Mouse (Mus musculus) kidney, embryonic 16.5 days (tissue): ENCODE results near the gene Dcun1d1. TPM values are rescaled to one million over a fixed set of nuclear protein-coding genes. Genes with fewer than 3 reads are reported as not detected.

Experiments used
- ATAC-seq: fragments of 200-750 bp; cut with Nextera tagmentation; 2 replicates; pipeline ENCODE4 v1.8.0; 2017; ENCODE audit warnings: moderate TSS enrichment; ENCODE audit not compliant: low FRiP score, low TSS enrichment
- H3K27ac ChIP-seq: fragments of 300-500 bp; sonication (generic); 2 replicates; pipeline ENCODE4 v1.5.1; 2014; ENCODE audit warnings: low read length
- H3K27me3 ChIP-seq: fragments of 300-500 bp; sonication (generic); 2 replicates; pipeline ENCODE4 v1.6.1; 2014; ENCODE audit warnings: low read length, control low read depth, mixed read lengths; ENCODE audit not compliant: insufficient read depth
- H3K36me3 ChIP-seq: fragments of 300-500 bp; sonication (generic); 2 replicates; pipeline ENCODE4 v1.6.1; 2014; ENCODE audit warnings: low read length, control low read depth, mixed read lengths; ENCODE audit not compliant: insufficient read depth
- H3K4me1 ChIP-seq: fragments of 300-500 bp; sonication (generic); 2 replicates; pipeline ENCODE4 v1.6.1; 2014; ENCODE audit warnings: low read length, control low read depth, mixed read lengths; ENCODE audit not compliant: insufficient read depth
- H3K4me2 ChIP-seq: fragments of 300-500 bp; sonication (generic); replicated peaks from 2 replicates; pipeline ENCODE4 v1.6.1; 2014; ENCODE audit warnings: low read depth, low read length
- H3K4me3 ChIP-seq: fragments of 300-500 bp; sonication (generic); 2 replicates; pipeline ENCODE4 v1.5.1; 2014; ENCODE audit warnings: mild to moderate bottlenecking, low read length
- H3K9ac ChIP-seq: fragments of 300-500 bp; sonication (generic); replicated peaks from 2 replicates; pipeline ENCODE4 v1.6.1; 2014; ENCODE audit warnings: low read length
- H3K9me3 ChIP-seq: fragments of 300-500 bp; sonication (generic); 2 replicates; pipeline ENCODE4 v1.6.1; 2016; ENCODE audit warnings: low read length, control low read depth
- WGBS: fragments of 180-500 bp; shearing (Covaris S2); extraction: QIAGEN DNeasy Blood & Tissue Kit; methylation state at CpG from one replicate; pipeline ENCODE4 v1.1.7; 2014; 5-methylcytosine and 5-hydroxymethylcytosine counted together
- polyA plus RNA-seq: library from polyadenylated mRNA; unstranded; fragments of >200 nt; fragmentation: Nextera tagmentation; extraction: Ambion mirVana; gene quantifications from 2 replicates; pipeline ENCODE4 v1.2.1, GENCODE M21; 2015

Dcun1d1 gene
- polyA plus RNA-seq, 1 experiment from 2014 or later = 90.9 TPM

DNA sequence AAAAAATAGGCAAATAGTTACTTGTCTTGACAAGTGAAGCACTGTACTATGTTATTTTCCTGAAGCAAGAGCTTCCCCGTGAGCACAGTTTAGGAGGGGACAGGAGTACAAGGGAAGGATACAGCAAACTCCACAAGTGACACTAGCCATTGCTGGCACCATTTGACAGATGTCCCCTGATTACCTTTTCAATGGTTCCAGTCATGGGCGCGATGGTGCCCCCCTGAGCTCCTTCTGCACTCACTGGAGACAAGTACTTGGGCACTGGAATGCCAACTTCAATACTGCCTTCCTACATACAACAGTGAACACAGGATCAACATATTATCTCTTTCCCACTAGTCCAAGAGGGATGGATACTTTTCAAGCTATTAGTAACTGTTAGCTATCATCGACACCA, 26.2 kb upstream of the Dcun1d1 start:
- Histone ChIP-seq H3K9me3 (no peaks in the 10 kb centered on the region), H3K27ac (no peak overlapping the region), H3K4me1 (no peaks in the 10 kb centered on the region), H3K4me2 (no peak overlapping the region), H3K9ac (no peak overlapping the region), H3K27me3 (no peaks in the 10 kb centered on the region), H3K4me3 (no peak overlapping the region), H3K36me3 (peaks cover 29% of the 10 kb centered on the region)
- no peak for ATAC-seq
- 89% methylated on average over 4 of the region's 4 CpGs for WGBS

- Histone ChIP-seq H3K4me3 (no peak overlapping the region), H3K27me3 (no peaks in the 10 kb centered on the region), H3K27ac (no peak overlapping the region), H3K9ac (no peak overlapping the region), H3K4me1 (no peaks in the 10 kb centered on the region), H3K36me3 (peaks cover 29% of the 10 kb centered on the region), H3K4me2 (no peak overlapping the region), H3K9me3 (no peaks in the 10 kb centered on the region)
- ATAC-seq = no peak
- WGBS = 93% methylated on average over 5 of the region's 5 CpGs
These were observed 25.7 kb upstream of the Dcun1d1 start for GRCm38 (mm10) chr3:35962967-35963366.

DNA sequence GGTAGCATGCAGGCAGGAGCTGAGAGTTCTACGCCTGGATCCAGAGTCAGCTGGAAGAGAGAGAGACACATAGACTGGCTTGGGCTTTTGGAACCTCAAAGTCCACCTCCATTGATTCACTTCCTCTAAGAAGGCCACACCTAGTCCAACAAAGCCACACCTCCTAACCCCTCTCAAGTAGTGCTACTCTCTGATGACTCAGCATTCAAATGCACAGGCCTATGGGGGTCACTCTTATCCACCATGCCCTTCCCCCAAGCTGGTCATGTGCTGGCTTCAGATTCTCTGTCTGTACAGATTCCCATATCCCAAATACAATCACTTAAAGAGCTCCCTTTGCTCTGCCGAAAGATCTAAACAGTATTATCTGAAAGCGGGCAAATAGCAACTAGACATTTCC, 20.0 kb upstream of the Dcun1d1 start:
- Histone ChIP-seq H3K36me3 (0 out of 2 replicates have a peak, but pooled peaks cover 9% of the 10 kb centered on the region), H3K9ac (no peak overlapping the region), H3K9me3 (no peaks in the 10 kb centered on the region), H3K4me1 (no peaks in the 10 kb centered on the region), H3K4me3 (no peak overlapping the region), H3K27me3 (no peaks in the 10 kb centered on the region), H3K4me2 (no peak overlapping the region), H3K27ac (no peak overlapping the region)
- no peak for ATAC-seq
- 96% methylated on average over 3 of the region's 3 CpGs for WGBS

GRCm38 (mm10) chr3:35954901-35955575, 17.8 kb upstream of the Dcun1d1 start:
- no peaks in the 10 kb centered on the region for H3K9me3 ChIP-seq
- H3K4me2 ChIP-seq = no peak overlapping the region
- no peak overlapping the region for H3K9ac ChIP-seq
- no peaks in the 10 kb centered on the region for H3K27me3 ChIP-seq
- no peak overlapping the region for H3K4me3 ChIP-seq
- H3K4me1 ChIP-seq = no peaks in the 10 kb centered on the region
- no peak for ATAC-seq
- H3K36me3 ChIP-seq = 0 out of 2 replicates have a peak, but pooled peaks cover 3% of the 10 kb centered on the region
- H3K27ac ChIP-seq = no peak overlapping the region
- WGBS = 93% methylated on average over 11 of the region's 11 CpGs

DNA sequence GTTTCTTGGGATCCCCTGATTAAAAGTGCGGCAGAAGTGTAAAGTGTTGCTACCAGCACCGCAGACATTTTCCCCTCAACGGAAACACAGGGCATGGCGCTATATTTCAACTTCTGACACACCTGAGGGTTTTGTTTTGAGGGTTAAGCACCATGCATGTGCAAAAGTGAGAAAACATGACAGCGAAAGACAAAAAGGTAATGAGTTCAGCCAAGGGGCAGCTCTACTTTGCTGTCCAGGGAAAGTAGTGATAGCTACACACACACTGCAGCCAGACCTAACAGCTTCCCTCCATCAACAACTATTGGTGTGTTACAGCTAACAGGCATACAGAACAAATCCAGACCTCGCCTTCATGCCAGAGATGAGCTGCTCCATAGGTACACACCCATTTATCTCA, 16.6 kb upstream of the Dcun1d1 start:
- ATAC-seq = no peak
- no peak overlapping the region for H3K9ac ChIP-seq
- H3K27me3 ChIP-seq = no peaks in the 10 kb centered on the region
- no peak overlapping the region for H3K4me3 ChIP-seq
- WGBS = 86% methylated on average over 6 of the region's 6 CpGs
- H3K36me3 ChIP-seq = no peaks in the 10 kb centered on the region
- H3K9me3 ChIP-seq = no peaks in the 10 kb centered on the region
- no peak overlapping the region for H3K27ac ChIP-seq
- H3K4me2 ChIP-seq = no peak overlapping the region
- no peaks in the 10 kb centered on the region for H3K4me1 ChIP-seq

DNA sequence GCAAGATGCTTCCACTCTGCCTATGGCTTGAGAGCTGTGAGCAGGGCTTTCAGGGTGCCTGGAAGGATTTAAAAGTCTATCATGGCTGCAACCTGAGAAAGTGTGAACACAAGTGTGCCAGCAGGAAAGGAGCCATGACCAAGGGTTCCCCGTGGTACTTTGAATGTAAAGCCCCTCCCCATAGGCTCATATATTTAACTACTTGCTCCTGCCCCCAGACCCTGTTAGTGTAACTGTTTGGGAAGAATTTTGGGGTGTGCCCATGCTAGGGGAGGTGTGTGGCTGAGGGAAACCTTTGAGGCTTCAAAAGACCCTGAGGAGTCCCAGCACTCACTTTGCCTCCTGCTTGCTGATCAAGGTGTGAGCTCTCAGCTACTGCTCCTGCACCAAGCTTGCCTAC, 15.9 kb upstream of the Dcun1d1 start:
- 11% methylated on average over 1 of the region's 1 CpGs for WGBS
- H3K9ac ChIP-seq = no peak overlapping the region
- ATAC-seq = no peak

DNA sequence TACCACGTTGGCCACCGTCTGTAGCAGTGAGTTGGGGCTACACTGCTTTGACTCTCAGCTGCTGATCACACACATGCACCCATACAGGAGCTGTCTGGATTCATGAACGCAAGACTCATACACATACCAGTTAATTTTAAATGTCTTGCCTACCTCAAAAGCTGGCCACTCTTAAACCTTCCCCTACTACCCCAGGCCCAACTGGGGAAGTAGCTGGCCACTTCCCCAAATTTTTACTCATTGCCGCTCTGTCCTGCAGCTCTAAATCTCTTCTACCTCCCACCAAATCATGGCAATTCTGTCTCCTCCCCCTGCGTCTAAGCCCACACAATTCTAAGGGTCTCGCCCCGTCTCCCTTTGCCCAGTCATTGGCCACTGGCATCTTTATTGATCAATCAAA, 11.0 kb upstream of the Dcun1d1 start:
- ATAC-seq = no peak
- 96% methylated on average over 7 of the region's 7 CpGs for WGBS
- H3K27ac ChIP-seq = no peak overlapping the region

More for the DNA sequence above, 15.9 kb upstream of the Dcun1d1 start:
- Histone ChIP-seq H3K27ac (no peak overlapping the region), H3K4me3 (no peak overlapping the region), H3K36me3 (no peaks in the 10 kb centered on the region), H3K4me2 (no peak overlapping the region), H3K4me1 (no peaks in the 10 kb centered on the region), H3K9me3 (no peaks in the 10 kb centered on the region), H3K27me3 (no peaks in the 10 kb centered on the region)

GRCm38 (mm10) chr3:35940520-35941135, 3.4 kb upstream of the Dcun1d1 start:
- 84% methylated on average over 4 of the region's 4 CpGs for WGBS
- ATAC-seq = no peak
- no peaks in the 10 kb centered on the region for H3K9me3 ChIP-seq
- H3K4me1 ChIP-seq = no peaks in the 10 kb centered on the region
- peaks cover 4% of the 10 kb centered on the region; the same call in 1 of the 2 replicates for H3K36me3 ChIP-seq
- no peak overlapping the region for H3K4me2 ChIP-seq
- no peak overlapping the region for H3K9ac ChIP-seq
- no peak overlapping the region for H3K27ac ChIP-seq
- no peak overlapping the region for H3K4me3 ChIP-seq
- no peaks in the 10 kb centered on the region for H3K27me3 ChIP-seq

More for the DNA sequence above, 11.0 kb upstream of the Dcun1d1 start:
- Histone ChIP-seq H3K36me3 (no peaks in the 10 kb centered on the region), H3K4me1 (no peaks in the 10 kb centered on the region), H3K4me3 (no peak overlapping the region), H3K27me3 (no peaks in the 10 kb centered on the region), H3K9ac (no peak overlapping the region), H3K9me3 (no peaks in the 10 kb centered on the region), H3K4me2 (no peak overlapping the region)

GRCm38 (mm10) chr3:35940047-35940446, 2.8 kb upstream of the Dcun1d1 start:
- Histone ChIP-seq H3K27ac (no peak overlapping the region), H3K27me3 (no peaks in the 10 kb centered on the region), H3K4me3 (no peak overlapping the region), H3K36me3 (peaks cover 4% of the 10 kb centered on the region; the same call in 1 of the 2 replicates), H3K4me1 (no peaks in the 10 kb centered on the region), H3K9ac (no peak overlapping the region), H3K4me2 (no peak overlapping the region), H3K9me3 (no peaks in the 10 kb centered on the region)
- 50% methylated on average over 2 of the region's 2 CpGs for whole genome bisulfite sequencing
- no peak for ATAC-seq

DNA sequence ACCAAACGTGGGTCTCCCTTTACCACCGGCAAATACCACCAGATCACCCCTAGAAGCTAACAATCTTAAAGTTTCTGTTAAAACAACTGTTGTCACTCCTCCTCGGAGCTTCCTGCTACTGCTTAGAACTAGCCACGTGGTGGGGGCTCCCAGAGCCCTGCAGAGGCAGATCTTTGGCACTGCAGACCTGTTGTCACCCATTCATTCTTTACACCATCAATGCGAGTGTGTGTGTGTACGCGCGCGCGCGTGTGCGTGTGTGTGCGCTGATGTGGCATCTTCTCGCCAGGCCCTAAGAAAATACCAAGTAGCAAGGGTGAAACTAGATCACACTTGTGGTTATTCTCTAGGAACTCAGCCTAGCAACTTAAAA, 3.9 kb downstream of the Dcun1d1 start:
- H3K36me3 ChIP-seq = 0 out of 2 replicates have a peak, but pooled peaks cover 4% of the 10 kb centered on the region
- peak overlapping the region; percentile 99 for H3K9ac ChIP-seq
- H3K9me3 ChIP-seq = no peaks in the 10 kb centered on the region
- H3K4me1 ChIP-seq = peaks cover 23% of the 10 kb centered on the region
- peak overlapping the region; percentile 92 for H3K4me3 ChIP-seq
- WGBS = under 1% methylated on average over 14 of the region's 14 CpGs
- no peaks in the 10 kb centered on the region for H3K27me3 ChIP-seq
- ATAC-seq = peak; percentile 52
- H3K4me2 ChIP-seq = peak overlapping the region; percentile 91
- H3K27ac ChIP-seq = peak overlapping the region; percentile 95
